Mouse (Mus musculus) heart, postnatal 0 days (tissue): ENCODE measurements at regions not wholly inside any gene's neighbourhood (a gene's known extent, or its start where the extent isn't known, plus 50 kb on each side); places are given as distances from the start of the nearest gene placed in this dataset.

ENCODE experiments used
- CTCF ChIP-seq: IDR thresholded peaks from 2 replicates; pipeline ENCODE4 v1.5.1; 2016; ENCODE audit warnings: antibody characterized with exemption, control low read depth, low read depth
- EP300 ChIP-seq: IDR thresholded peaks from 2 replicates; pipeline ENCODE4 v1.6.1; 2016; ENCODE audit warnings: antibody characterized with exemption, low read depth

- TF ChIP-seq EP300 (no peak), CTCF (no peak)
Measured at GRCm38 (mm10) chr16:78631797-78632196, 55.3 kb upstream of the D16Ertd472e start.
